Mouse (Mus musculus): ENCODE measurements around the gene Larp6.

- TF ChIP-seq ZC3H11A (IDR thresholded peaks at IDR 0.05; ENCODE audit: borderline replicate concordance, low read depth, low read length), result no peak
- no peak for TF ChIP-seq MAFK (IDR thresholded peaks at IDR 0.05; ENCODE audit: insufficient read depth, low read depth, low read length)
These were observed 69.4 kb downstream of the Larp6 start for GRCm38 (mm10) chr9:60782057-60782789.

All from ES-E14 (cell line).